Mouse (Mus musculus) neural tube, embryonic 13.5 days (tissue): ENCODE measurements around the gene Prps2. TPM values are rescaled to one million over a fixed set of nuclear protein-coding genes. Genes with fewer than 3 reads are reported as not detected.

Experiments
- ATAC-seq: fragments of 200-750 bp; cut with Nextera tagmentation; 2 replicates; pipeline ENCODE4 v1.8.0; 2017; ENCODE audit warnings: low read depth, mild to moderate bottlenecking, moderate TSS enrichment, moderate library complexity
- H3K27ac ChIP-seq: fragments of 300-500 bp; sonication (generic); replicated peaks from 2 replicates; pipeline ENCODE4 v1.5.1; 2015; ENCODE audit warnings: moderate library complexity, mild to moderate bottlenecking, inconsistent platforms
- H3K27me3 ChIP-seq: fragments of 300-500 bp; sonication (generic); 2 replicates; pipeline ENCODE4 v1.6.1; 2015; ENCODE audit warnings: mild to moderate bottlenecking, inconsistent platforms
- H3K36me3 ChIP-seq: fragments of 300-500 bp; sonication (generic); 2 replicates; pipeline ENCODE4 v1.6.1; 2015; ENCODE audit warnings: mild to moderate bottlenecking, inconsistent platforms
- H3K4me1 ChIP-seq: fragments of 300-500 bp; sonication (generic); replicated peaks from 2 replicates; pipeline ENCODE4 v1.6.1; 2015; ENCODE audit warnings: inconsistent platforms
- H3K4me2 ChIP-seq: fragments of 300-500 bp; sonication (generic); 2 replicates; pipeline ENCODE4 v1.6.1; 2015; ENCODE audit warnings: inconsistent platforms, mild to moderate bottlenecking, moderate library complexity
- H3K4me3 ChIP-seq: fragments of 300-500 bp; sonication (generic); 2 replicates; pipeline ENCODE4 v1.5.1; 2015; ENCODE audit warnings: mild to moderate bottlenecking, inconsistent platforms
- H3K9ac ChIP-seq: fragments of 300-500 bp; sonication (generic); 2 replicates; pipeline ENCODE4 v1.6.1; 2015; ENCODE audit warnings: moderate library complexity, mild to moderate bottlenecking, inconsistent platforms
- H3K9me3 ChIP-seq: fragments of 300-500 bp; sonication (generic); 2 replicates; pipeline ENCODE4 v1.6.1; 2016; ENCODE audit warnings: inconsistent platforms
- WGBS: fragments of 180-500 bp; shearing (Covaris S2); methylation state at CpG from one replicate; pipeline ENCODE4 v1.1.7; 2015; 5-methylcytosine and 5-hydroxymethylcytosine counted together
- polyA plus RNA-seq: library from polyadenylated mRNA; unstranded; fragments of >200 nt; fragmentation: Nextera tagmentation; extraction: Ambion mirVana; gene quantifications from 2 replicates; pipeline ENCODE4 v1.2.1, GENCODE M21; 2015

Gene Prps2
- polyA plus RNA-seq, 1 experiment from 2014 or later, result 9.0 TPM

- Histone ChIP-seq H3K9me3 (no peaks in the 10 kb centered on the region), H3K27me3 (peaks cover 61% of the 10 kb centered on the region)
- WGBS, result 97% methylated on average over 1 of the region's 1 CpGs
Observed at GRCm38 (mm10) chrX:167344356-167344755, 38.2 kb downstream of the Prps2 start.

DNA sequence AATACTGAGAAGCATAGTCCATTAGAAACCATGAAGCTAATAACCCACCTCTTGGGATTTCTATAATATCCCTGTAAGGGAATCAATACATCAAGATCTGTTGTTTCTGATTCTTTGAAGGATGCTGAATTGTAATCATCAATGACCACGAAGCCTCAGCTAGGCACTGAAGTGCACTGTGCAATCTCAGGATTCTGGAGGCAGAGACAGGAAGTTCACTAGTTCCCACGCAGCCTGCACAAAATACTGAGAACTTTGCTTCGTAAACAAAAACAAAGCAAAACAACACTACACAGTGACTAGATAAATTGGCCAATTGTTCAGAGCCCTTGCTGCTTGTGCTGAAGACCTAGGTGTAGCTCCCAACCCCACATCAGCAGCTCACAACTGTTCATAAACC, 40.7 kb downstream of the Prps2 start:
- ATAC-seq, result no peak
- Histone ChIP-seq H3K9ac (no peak overlapping the region), H3K9me3 (no peaks in the 10 kb centered on the region), H3K27ac (no peak overlapping the region), H3K27me3 (peaks cover 52% of the 10 kb centered on the region), H3K4me3 (no peak overlapping the region), H3K4me2 (no peak overlapping the region), H3K36me3 (no peaks in the 10 kb centered on the region), H3K4me1 (no peaks in the 10 kb centered on the region)
- 87% methylated on average over 3 of the region's 3 CpGs for WGBS

More at GRCm38 (mm10) chrX:167344356-167344755, 38.2 kb downstream of the Prps2 start:
- Histone ChIP-seq H3K36me3 (no peaks in the 10 kb centered on the region), H3K4me1 (no peaks in the 10 kb centered on the region), H3K27ac (no peak overlapping the region), H3K4me3 (no peak overlapping the region), H3K4me2 (no peak overlapping the region), H3K9ac (no peak overlapping the region)
- no peak for ATAC-seq

DNA sequence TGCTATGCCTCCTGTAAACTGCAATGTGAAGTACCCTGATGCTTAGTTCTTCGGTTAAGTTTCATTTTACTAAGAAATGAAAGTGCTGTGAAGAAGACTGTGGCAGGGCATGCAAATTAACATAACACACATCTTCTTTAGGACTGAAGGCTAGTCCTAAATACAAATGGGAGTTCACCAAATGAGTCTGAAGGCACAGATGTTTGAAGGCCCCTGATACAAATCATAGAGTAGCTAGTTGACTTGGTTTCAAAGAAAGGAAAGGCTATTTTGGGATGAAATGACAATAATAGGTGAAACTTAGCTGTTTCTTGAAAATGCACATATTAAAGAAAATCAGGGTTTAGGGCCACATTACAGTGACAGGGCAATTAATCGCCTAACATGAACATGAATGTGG, 42.4 kb downstream of the Prps2 start:
- no peak overlapping the region for H3K4me3 ChIP-seq

DNA sequence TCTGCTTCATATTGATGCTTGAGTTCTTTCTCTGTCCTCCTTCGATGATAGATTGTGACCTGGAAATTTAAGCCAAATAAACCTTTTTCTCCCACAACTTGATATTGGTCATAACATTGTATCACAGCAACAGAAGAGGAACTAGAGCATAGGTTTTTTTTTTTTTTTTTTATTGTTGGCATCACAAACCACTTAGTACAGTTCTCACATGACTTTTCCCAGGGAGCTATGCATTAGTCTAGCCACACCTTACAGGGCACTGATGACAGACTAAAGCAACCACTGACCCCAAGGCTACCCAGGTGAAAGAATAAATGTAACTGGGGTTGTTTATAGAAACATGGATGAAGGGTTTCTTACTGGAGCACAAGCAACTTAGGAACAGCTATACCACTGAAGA, 44.6 kb downstream of the Prps2 start:
- no peaks in the 10 kb centered on the region for H3K4me1 ChIP-seq
- no peak for ATAC-seq
- H3K4me2 ChIP-seq, result no peak overlapping the region
- no peak overlapping the region for H3K27ac ChIP-seq
- peaks cover 39% of the 10 kb centered on the region for H3K27me3 ChIP-seq
- H3K9ac ChIP-seq, result no peak overlapping the region
- WGBS, result 92% methylated on average over 1 of the region's 1 CpGs
- no peaks in the 10 kb centered on the region for H3K36me3 ChIP-seq
- no peaks in the 10 kb centered on the region for H3K9me3 ChIP-seq
- H3K4me3 ChIP-seq, result no peak overlapping the region

More for the DNA sequence above, 42.4 kb downstream of the Prps2 start:
- WGBS, result 92% methylated on average over 2 of the region's 2 CpGs
- Histone ChIP-seq H3K9ac (no peak overlapping the region), H3K27me3 (peaks cover 43% of the 10 kb centered on the region), H3K4me2 (no peak overlapping the region), H3K27ac (no peak overlapping the region), H3K4me1 (no peaks in the 10 kb centered on the region), H3K9me3 (no peaks in the 10 kb centered on the region), H3K36me3 (no peaks in the 10 kb centered on the region)
- no peak for ATAC-seq

DNA sequence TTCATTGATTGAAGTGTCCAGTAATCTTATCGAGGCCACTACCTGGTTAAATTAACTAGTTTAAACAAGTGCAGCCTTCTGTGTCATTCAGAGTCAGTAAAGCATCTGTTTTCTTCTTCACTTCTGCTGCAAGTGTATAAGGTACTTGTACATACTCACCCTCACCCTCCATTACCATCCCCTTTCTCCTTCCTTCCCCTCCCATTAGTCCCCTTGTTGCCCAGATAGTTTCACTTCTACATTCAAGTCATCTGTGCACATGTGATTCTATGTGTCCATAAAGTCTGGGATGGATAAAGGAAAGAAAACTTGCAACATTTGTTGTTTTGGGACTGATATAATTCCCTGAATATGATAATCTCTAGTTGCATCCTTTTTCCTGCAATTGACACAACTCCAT, 48.0 kb downstream of the Prps2 start:
- no peak overlapping the region for H3K4me2 ChIP-seq
- H3K27ac ChIP-seq, result no peak overlapping the region
- H3K36me3 ChIP-seq, result no peaks in the 10 kb centered on the region
- H3K9ac ChIP-seq, result no peak overlapping the region
- no peak overlapping the region for H3K4me3 ChIP-seq
- peaks cover 39% of the 10 kb centered on the region for H3K27me3 ChIP-seq
- WGBS, result 84% methylated on average over 1 of the region's 1 CpGs
- no peaks in the 10 kb centered on the region for H3K4me1 ChIP-seq
- no peaks in the 10 kb centered on the region for H3K9me3 ChIP-seq
- ATAC-seq, result no peak

DNA sequence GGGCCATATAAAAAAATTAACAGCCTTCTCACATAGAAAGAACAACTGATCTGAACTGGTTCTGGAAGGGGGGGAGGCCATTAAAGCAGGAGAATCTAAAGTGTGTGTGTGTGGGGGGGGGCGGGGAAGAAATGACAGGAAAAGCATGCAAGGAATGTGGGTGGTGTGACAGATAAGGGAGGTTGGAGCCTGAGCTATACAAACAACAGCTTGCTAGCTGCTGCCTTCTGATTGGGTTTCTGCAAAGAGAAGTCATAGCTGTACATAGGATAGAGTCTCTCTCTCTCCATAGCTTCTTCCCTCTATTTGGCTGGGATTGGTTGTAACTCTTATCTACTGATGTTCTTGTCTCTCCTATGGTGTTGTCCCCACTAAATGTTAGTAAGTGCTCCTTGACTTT, 49.9 kb downstream of the Prps2 start:
- H3K4me2 ChIP-seq, result no peak overlapping the region
- peaks cover 48% of the 10 kb centered on the region for H3K27me3 ChIP-seq
- no peak overlapping the region for H3K9ac ChIP-seq
- no peaks in the 10 kb centered on the region for H3K36me3 ChIP-seq
- no peaks in the 10 kb centered on the region for H3K9me3 ChIP-seq
- no peak for ATAC-seq
- no peaks in the 10 kb centered on the region for H3K4me1 ChIP-seq
- H3K4me3 ChIP-seq, result no peak overlapping the region
- WGBS, result 67% methylated on average over 1 of the region's 1 CpGs
- no peak overlapping the region for H3K27ac ChIP-seq

- Histone ChIP-seq H3K9me3 (no peaks in the 10 kb centered on the region), H3K4me2 (no peak overlapping the region), H3K27ac (no peak overlapping the region), H3K9ac (no peak overlapping the region), H3K4me3 (no peak overlapping the region), H3K4me1 (no peaks in the 10 kb centered on the region), H3K27me3 (peaks cover 51% of the 10 kb centered on the region), H3K36me3 (no peaks in the 10 kb centered on the region)
- 84% methylated on average over 4 of the region's 4 CpGs for WGBS
- no peak for ATAC-seq
Observed at GRCm38 (mm10) chrX:167330993-167331392, 51.6 kb downstream of the Prps2 start.

DNA sequence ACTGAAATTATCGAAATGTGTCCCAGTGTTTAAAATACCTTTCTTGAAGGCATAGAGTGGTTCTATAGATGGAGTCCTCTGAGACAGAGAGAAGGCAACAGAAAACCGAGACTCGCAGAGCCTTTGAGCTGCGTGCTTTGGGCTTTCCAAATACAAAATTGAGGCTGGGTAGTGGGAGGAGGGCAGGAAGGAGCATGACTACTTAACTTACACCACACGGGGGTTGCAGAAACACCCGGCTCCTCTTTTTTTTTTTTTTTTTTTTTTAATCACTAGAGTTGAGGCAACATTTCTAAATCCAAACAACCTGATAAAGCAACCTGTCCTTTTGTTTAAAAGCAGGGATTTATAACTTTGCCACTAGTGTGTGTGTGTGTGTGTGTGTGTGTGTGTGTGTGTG, 52.1 kb downstream of the Prps2 start, which contains the start of gene Tlr7:
Tlr7 (minus strand) TSS at position 160 of the 400 bp plus-strand sequence.
- Histone ChIP-seq H3K36me3 (no peaks in the 10 kb centered on the region), H3K9me3 (no peaks in the 10 kb centered on the region), H3K4me3 (no peak within 1 kb of the TSS), H3K4me1 (no peaks in the 10 kb centered on the region), H3K4me2 (no peak within 1 kb of the TSS), H3K9ac (no peak within 1 kb of the TSS), H3K27ac (no peak within 1 kb of the TSS), H3K27me3 (peaks cover 57% of the 10 kb centered on the region)
- ATAC-seq, result no peak
- 88% methylated on average over 6 of the region's 6 CpGs for WGBS

DNA sequence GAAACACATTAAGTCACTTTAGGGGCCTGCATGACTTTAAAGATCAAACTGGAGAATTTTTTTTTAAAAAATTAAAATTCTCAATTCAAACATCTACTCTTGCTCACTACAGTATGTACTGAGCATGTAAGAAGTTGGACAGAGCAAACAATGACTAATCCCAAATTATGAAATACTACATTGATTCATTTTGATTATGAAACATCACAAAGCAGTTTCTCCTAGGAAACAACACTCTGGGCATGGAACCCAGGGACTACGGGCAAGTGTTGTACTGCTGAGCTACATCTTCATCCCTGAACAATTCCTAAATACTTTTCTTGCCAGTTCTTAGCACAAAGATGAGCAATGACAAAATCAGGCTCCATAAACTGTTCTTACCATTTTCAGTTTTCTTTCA, 52.9 kb downstream of the Prps2 start:
- Histone ChIP-seq H3K4me1 (no peaks in the 10 kb centered on the region), H3K27me3 (peaks cover 61% of the 10 kb centered on the region), H3K4me3 (no peak overlapping the region), H3K9ac (no peak overlapping the region), H3K27ac (no peak overlapping the region), H3K36me3 (no peaks in the 10 kb centered on the region), H3K4me2 (no peak overlapping the region), H3K9me3 (no peaks in the 10 kb centered on the region)
- ATAC-seq, result no peak
- 92% methylated on average over 1 of the region's 1 CpGs for WGBS

DNA sequence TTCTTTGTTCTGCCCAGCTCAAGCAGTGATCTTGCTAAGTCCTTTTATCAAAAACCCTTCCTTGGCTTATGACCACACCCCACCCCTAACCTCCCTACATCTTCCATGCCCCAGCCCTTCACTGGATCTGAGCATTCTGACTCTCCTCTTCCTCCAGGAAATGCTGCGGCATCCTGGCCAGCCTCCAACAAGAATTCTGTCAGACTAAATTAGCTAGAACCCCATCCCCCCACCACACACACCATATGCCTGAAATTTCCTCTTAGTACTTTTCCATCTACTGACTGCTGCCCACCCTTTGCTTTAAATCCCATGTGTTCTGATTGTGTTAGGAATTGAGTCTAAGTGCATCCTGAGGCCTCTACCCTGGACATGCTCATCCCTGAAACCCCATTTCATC, 53.5 kb downstream of the Prps2 start:
- 84% methylated on average over 1 of the region's 1 CpGs for WGBS
- peaks cover 56% of the 10 kb centered on the region for H3K27me3 ChIP-seq
- H3K9me3 ChIP-seq, result no peaks in the 10 kb centered on the region
- H3K9ac ChIP-seq, result no peak overlapping the region
- no peak for ATAC-seq
- no peaks in the 10 kb centered on the region for H3K36me3 ChIP-seq
- no peak overlapping the region for H3K4me3 ChIP-seq
- no peak overlapping the region for H3K27ac ChIP-seq
- no peaks in the 10 kb centered on the region for H3K4me1 ChIP-seq
- H3K4me2 ChIP-seq, result no peak overlapping the region

DNA sequence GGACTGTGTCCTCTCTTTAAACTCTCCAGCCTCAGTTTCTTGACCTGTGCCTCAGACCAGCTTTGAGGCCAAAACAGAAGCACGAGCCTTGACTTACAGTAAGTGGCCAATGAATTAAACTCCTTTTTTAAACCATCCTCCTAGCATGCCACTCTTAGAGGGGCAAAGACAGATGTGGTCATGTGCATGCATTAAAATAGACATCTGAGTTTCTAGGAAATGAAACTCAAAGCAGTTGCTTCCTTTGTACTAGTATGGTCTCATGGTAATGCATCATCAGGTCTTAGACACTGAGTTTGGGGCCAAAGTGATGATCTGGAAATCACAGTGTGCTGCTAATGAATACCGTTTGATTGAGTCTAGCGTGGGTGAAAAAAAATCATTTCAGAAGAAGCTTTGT, 54.0 kb downstream of the Prps2 start:
- H3K4me3 ChIP-seq, result no peak overlapping the region
- no peak overlapping the region for H3K9ac ChIP-seq
- no peaks in the 10 kb centered on the region for H3K9me3 ChIP-seq
- no peak for ATAC-seq
- H3K4me2 ChIP-seq, result no peak overlapping the region
- H3K27me3 ChIP-seq, result peaks cover 50% of the 10 kb centered on the region
- WGBS, result 91% methylated on average over 3 of the region's 3 CpGs
- H3K36me3 ChIP-seq, result no peaks in the 10 kb centered on the region
- H3K4me1 ChIP-seq, result no peaks in the 10 kb centered on the region
- H3K27ac ChIP-seq, result no peak overlapping the region

DNA sequence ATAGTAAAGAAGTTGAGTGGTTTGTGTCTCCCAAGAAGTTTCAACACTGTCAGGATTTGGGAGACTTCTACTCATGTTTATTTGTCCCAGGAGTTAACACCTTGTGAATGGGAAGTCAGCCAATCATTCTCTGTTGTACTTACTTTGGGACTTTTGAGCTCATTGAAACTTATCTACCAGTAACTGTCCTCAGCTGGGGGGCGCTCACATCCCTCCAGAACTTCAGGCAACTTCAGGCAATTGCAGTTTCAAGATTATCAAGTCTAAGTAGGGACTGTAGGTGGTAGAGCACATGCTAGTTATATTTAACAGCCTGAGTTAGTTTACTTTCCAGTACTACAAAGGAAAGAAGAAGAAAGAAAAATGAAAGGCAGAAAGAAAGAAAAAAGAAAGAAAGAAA, 58.8 kb downstream of the Prps2 start:
- 58% methylated on average over 1 of the region's 1 CpGs for WGBS
- Histone ChIP-seq H3K9ac (no peak overlapping the region), H3K4me2 (no peak overlapping the region), H3K36me3 (no peaks in the 10 kb centered on the region), H3K4me3 (no peak overlapping the region), H3K27ac (no peak overlapping the region), H3K27me3 (peaks cover 59% of the 10 kb centered on the region), H3K9me3 (no peaks in the 10 kb centered on the region), H3K4me1 (no peaks in the 10 kb centered on the region)
- ATAC-seq, result no peak

GRCm38 (mm10) chrX:167321233-167321806, 61.2 kb downstream of the Prps2 start:
- H3K9ac ChIP-seq, result no peak overlapping the region
- H3K27me3 ChIP-seq, result peaks cover 58% of the 10 kb centered on the region
- H3K27ac ChIP-seq, result no peak overlapping the region
- no peak overlapping the region for H3K4me3 ChIP-seq
- H3K4me1 ChIP-seq, result no peaks in the 10 kb centered on the region
- WGBS, result 35% methylated on average over 4 of the region's 4 CpGs
- H3K4me2 ChIP-seq, result no peak overlapping the region
- ATAC-seq, result 0 out of 2 replicates have a peak, but pooled peaks have one; percentile 23
- no peaks in the 10 kb centered on the region for H3K9me3 ChIP-seq
- H3K36me3 ChIP-seq, result no peaks in the 10 kb centered on the region
